Mouse (Mus musculus): Measurements from ENCODE around the gene Nlgn1. TPM values are rescaled to one million over a fixed set of nuclear protein-coding genes. Genes with fewer than 3 reads are reported as not detected.

The Nlgn1 gene
- total RNA-seq, 2 experiments from 2014 or later: 102 to 110 TPM

DNA sequence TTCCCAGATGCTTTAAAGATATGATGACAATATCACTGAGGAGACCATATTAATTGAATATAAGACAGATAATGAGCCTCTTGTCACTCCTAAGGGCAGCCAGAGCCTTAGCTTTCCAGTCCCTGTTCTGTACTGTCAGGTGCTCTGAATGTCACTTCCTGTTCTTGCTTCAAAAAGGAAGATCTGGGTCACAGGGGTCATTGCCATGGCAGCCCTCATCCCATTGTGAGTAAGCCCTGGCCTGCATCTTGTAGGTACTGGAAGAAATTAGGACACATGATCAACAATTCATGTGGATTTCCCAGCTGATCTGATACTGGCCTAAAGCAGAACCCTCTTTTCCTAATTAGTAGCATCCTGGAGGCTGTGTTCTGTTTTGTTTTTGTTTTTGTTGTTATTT is 463.1 kb downstream of the Nlgn1 start:
- intact Hi-C loops (cut with DNase I): no loop called here
- no peak for DNase-seq

DNA sequence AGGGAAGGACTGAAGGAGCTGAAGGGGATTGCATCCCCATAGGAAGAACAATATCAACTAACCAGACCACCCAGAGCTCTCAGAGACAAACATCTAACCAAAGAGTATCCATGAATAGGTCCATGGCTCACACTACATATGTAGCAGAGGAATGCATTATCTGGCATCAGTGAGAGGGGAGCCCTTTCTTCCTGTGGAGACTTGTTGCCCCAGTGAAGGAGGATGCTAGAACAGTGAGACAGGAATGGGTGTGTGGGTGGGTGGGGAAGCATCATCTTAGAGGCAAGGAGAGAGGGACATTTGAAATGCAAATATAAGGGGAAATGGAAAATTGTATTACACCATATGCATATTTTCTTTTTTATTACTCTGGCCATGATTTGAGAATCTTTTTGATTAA is 473.9 kb downstream of the Nlgn1 start:
- intact Hi-C loops (cut with DNase I): no loop called here
- no peak for DNase-seq

DNA sequence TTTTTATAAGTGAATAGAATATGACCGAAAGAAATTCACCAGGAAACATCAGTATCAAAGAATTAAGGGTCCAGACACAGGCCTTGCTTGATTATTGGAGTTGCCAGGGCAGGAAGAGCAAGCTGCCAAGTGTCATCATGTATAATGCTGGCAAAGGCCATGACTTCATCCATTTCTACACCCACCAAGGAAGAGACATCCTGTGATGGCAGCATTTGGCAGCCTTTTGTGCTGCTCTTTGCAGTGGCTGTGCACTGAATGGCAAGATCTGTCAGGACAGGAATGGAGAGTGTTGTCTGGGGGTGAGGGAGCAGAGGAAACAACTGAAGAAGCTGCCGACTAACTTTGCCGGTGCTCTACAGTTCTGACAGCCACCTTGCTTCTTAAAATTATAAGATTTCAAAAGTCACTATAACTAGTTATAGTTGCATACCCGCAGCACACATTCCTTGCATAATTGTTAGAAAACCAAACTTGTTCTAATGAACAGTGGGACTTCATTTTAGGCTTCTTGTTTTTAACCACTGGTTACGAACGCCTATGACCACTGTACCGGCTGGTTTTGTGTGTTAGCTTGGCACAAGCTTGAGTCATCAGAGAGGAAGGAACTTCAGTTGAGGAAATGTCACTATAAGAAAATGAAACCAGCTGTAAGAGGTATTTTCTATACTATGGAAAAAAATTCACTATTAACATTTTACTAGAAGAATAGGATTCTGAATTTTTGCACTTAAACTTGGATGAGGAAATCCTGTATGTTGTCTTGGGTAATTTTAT is 487.4 kb downstream of the Nlgn1 start:
- intact Hi-C loops (cut with DNase I): no loop called here
- peak; percentile 50 for DNase-seq

DNA sequence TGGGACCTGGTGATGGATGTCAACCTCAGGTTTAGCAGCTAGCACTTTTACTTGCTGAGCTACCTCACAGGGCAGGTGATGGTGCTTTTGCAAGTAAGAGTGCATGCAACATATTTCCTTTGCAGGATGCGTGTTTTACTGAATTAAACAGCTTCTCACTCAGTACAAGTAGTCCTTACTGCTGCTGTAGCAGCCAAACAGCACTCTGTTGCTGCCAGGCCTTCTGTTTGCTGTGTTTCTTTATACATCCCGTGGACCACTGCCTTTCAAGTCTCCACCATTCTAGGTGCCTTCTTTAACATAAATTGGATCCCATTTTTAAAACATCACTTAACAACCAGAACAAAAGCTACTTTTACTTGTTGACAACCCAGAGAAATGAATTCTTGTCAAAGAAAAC is 502.0 kb downstream of the Nlgn1 start:
- no peak for DNase-seq
- intact Hi-C loops (cut with DNase I): no loop called here

DNA sequence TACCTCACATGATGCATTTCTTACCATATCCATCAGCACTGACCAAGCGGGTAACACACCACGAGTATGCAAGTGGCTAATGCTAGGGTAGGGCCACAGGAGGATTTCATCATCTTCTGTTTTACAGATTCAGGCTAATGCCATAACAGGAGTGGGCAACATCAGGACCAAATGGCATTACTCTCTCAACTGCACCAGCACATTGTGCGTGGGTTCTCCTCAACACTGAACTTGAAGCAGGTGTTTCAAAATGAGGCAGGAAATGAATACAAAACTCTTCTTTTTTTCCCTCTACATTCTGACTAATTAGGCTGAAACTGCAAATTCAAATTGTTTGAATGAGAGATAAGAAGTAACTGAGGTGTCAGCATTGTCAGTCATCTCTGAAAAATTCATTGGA is 518.9 kb downstream of the Nlgn1 start:
- intact Hi-C loops (cut with DNase I): no loop called here
- DNase-seq: no peak

DNA sequence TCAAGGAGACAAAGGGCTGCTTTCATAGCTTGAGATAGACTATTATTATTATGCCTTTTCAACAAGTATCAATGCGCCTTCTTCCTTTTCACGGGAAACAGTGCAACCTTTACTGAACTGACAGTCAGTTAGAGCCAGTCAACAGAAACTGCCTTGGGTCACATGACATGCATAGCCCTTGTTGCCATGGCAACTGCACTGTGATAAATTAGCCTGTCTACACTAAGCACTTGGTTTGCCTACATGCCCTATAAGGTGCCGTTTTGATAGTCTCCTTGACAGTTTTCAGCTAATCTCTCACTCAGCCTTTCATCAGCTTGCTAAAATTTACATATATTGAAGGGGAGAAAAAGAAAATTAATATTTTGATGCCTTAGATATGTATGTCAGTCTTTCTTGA is 524.7 kb downstream of the Nlgn1 start:
- peak; percentile 73 for DNase-seq
- intact Hi-C loops (cut with DNase I): no loop called here

DNA sequence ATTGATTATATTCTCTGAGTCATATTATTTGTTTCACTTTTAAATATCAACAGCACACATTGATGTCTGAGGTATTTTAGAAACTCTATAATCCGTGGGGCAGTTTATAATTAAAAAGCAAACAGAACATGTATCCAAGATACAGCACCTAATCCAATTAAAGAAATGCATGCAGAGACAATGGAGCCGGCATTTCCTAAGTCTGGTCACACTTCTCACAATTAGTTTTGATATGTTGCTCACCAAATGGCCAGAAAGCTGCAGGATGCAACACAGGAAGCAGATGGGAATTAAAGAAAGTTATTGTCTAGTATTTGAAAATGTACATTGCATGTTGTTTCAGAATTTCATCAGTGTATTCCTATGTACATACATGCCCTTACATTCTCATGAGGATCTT is 550.6 kb downstream of the Nlgn1 start:
- intact Hi-C loops (cut with DNase I): no loop called here
- DNase-seq: no peak

DNA sequence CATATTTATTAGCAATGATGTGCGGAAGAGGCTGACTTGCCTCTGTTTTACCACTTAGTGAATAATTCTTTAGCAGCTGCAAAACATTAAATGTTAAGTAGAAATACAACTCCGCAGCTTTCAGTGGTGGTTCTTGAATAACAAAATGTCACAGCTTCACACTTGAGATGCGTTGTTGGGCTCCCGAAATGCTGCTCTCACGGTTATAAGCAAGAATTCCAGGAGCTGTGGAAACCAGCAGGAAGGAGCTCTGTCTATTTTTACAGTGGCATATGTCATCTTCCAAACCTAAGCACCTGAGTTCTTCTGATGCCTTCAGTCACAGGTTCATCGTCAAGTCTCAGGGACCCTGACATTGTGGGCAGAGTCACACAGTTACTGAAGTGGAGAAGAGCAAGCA is 556.8 kb downstream of the Nlgn1 start:
- intact Hi-C loops (cut with DNase I): no loop called here
- DNase-seq: no peak

DNA sequence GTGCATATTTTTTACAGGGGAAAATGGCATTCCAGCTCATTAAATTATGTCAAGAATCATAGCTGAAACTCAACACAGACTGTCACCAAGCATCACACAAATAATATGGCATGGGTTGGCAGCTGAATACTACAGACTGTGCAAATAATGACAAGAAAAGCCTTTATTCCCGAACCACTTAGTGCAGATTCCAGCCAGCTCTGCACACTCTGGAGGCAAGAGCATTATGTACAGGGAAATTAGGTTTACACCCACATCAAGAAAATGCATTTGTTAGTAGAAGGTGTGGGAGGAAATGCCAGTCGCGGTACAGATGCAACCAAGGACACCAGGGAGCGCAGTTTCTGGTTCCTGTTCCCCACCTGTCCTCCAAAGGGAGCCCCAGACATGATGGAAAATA is 558.4 kb downstream of the Nlgn1 start:
- intact Hi-C loops (cut with DNase I): no loop called here
- no peak for DNase-seq

DNA sequence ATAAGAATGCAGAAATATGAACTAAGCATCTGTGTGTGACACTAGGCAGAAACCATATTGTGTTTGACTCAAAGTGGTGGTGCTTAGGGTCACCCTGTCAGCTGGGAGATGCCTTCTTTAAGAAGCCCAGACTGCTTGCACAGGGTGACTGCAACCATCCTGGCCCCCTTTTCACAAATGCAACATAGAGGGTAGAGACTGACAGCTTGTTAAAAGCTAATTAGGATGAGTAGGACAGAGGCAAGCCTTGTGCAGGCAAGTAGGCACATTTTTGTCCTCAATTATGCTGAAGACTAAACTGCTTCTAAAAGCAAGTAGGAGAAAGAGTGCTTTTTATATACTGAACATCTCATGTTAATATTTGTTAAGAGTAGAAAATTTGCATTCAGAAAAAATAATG is 558.8 kb downstream of the Nlgn1 start:
- no peak for DNase-seq
- intact Hi-C loops (cut with DNase I): no loop called here

DNA sequence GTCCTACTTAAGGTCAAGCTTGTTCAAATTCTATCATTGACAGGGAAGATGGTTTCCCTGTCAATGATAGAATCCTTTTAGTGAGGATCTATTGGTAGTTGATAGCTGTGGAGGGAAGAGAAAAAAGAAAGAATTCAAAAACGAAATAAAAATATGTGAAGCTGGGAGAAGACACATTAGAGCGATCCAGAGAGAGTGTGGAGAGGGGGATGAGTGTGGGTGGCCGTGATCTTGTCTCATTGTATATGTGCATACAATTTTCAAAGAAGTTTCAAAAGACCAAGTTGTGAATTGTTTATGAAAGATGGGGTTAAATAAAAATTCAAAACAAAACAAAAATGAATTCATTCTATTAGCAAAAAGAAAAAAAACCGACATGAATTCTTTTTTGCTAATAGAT is 568.6 kb downstream of the Nlgn1 start:
- intact Hi-C loops (cut with DNase I): no loop called here
- DNase-seq: no peak

DNA sequence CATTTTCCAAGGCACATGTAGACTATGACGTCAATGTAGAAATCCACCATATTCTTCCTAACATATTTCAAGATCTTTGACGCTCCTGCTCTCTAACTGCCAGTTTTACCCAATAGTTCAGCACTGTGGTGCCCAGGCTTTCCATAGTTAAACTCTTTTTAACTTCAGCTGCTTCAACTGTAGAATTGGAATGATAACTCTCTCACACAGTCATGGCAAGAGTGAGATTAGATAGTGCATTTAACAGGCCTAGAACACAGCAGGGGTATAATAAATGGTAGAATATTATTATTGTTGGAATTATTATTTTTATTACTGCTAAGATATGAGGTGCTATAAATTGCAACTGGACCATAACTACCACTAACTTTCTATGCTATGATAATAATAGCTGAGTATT is 574.4 kb downstream of the Nlgn1 start:
- intact Hi-C loops (cut with DNase I): no loop called here
- DNase-seq: no peak

DNA sequence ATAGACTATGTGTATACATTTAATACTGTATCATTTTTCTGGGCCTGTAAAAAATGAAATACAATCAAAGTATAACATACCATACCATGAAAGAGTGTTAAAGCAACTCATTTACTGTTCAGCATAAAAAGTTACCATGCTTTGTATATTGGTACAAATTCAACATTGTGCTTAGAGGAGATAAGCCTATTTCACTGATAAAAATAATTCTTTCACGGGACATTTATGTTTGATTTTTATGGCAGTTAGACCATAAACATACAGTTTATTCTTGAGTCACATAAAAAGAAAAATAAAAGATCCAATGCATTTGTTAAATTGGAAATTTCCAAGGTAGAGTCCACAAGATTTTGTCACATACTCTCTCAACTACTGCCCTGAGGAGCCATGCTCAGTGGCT is 608.1 kb downstream of the Nlgn1 start:
- DNase-seq: no peak
- intact Hi-C loops (cut with DNase I): no loop called here

DNA sequence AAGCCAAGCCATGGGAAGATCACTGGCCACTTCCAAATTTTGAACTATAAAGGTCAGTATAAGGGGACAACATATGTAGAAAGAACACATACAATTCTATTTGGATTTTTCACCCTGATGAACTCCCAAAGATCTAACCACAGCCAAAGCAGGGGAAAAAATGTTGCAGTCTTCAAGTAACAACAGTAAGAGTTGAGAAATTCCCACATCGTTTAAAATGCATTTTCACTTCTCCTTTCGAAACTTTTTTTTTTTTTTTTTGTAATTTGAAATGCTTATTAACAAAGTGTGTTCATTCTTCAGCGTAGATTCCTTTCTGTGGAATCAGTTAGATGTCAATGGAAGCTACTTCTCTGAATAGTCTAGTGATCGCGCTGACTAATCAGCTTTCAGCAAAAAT is 610.8 kb downstream of the Nlgn1 start:
- intact Hi-C loops (cut with DNase I): no loop called here
- no peak for DNase-seq

DNA sequence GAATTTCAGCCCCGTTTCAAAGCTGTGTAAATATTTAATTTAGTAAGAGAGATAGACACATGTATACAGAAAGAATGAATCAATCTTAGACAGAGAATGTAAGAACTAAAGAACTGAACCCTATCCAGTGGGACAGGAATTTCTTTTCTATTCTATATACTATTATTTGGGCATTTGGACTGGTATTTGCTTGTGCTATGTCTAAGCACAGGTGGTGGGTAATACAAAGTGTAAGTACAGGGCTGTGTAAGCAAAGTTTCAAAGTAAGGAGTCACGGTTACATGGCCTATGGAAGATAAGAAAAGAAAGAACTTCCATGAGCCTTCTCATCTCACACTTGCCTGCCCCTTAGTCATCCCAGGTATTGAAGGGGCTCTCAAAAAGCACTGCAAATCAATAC is 624.9 kb downstream of the Nlgn1 start:
- no peak for DNase-seq
- intact Hi-C loops (cut with DNase I): no loop called here

DNA sequence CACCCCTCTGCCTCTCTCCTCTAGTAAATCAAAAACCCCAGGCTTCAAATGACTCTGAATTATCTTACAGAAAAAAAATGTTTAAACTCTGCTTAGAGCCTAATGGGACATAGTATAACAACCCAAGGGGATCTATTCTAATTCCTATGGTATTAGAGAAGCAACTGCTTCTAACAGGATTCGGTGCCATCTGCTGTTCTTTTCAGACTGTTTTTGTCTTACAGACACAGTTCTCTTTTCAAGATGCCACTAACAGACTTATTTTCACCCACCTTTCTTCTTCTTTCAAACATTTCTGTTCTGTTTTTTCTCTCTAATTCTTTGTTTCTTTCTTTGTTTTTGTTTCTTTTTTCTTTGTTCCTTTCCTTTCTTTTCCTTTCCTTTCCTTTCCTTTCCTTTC is 635.0 kb downstream of the Nlgn1 start:
- DNase-seq: no peak
- intact Hi-C loops (cut with DNase I): no loop called here

DNA sequence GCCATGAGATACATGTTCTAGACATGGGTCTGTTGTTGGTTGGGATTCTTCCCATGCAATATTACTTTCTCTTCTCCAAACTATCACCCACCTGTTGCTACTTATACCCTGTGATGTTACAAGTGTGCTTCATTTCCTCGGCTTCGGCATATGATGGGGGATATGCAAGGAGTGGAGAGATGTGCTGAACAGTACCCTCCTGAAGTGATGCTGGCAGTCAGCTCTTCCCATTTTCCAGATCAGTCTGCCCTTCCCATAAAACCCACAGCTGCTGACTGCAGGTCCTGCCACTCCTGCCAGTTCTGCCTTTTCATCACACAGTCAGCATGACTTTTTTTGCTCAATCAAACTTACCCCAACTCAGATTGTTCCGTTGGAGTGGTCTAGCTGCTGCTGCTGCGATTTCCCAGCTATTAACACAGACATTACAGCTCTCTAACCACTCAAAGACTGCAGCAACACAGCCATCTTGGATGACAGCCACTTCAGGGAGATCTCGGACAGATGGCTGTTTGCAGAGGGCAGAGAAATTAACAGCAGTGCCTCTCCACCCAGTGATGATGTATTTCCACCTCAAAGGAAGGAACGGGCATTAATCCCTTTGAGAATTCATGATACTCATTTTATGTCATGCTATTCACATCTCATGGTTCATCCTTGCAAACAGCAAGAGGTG is 643.3 kb downstream of the Nlgn1 start:
- intact Hi-C loops (cut with DNase I): no loop called here
- peak; percentile 69 for DNase-seq

DNA sequence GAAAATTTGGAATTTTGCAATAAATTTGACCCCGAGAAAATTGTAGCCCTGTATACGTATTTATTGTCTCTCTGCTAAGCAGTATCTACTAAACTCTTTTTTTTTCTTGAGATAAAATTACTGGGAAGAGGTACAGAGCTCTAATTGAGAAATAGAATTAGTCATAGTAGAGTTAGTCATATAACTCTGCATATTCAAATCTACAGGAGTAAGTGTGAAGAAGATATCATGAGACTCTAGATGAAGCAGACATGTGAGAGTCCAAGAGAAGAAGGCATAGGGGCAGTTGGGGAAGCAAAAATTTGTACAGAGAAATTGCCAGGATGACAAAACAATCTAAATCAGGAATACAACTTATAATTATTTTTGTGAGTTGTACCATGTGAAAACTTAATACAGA is 648.6 kb downstream of the Nlgn1 start:
- no peak for DNase-seq
- intact Hi-C loops (cut with DNase I): no loop called here

DNA sequence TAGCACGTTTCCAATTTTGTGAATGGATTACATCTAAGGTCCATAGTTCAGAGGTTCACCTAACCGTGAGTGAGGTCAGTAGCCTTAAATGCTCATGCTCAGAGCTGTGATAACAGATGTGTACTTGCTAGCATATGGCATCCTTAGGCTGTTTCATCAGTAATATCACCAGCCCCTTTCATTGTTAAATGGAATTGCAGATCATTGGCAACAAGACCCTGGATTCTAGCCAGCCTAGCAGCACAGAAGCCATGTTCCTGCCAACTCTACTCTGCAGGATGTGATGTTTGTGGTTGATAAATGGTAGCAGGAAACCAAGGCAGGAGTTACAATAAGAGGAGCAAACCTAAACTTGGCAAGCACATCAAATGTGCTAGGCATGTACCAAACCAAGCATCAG is 652.9 kb downstream of the Nlgn1 start:
- DNase-seq: peak; percentile 68
- intact Hi-C loops (cut with DNase I): no loop called here

DNA sequence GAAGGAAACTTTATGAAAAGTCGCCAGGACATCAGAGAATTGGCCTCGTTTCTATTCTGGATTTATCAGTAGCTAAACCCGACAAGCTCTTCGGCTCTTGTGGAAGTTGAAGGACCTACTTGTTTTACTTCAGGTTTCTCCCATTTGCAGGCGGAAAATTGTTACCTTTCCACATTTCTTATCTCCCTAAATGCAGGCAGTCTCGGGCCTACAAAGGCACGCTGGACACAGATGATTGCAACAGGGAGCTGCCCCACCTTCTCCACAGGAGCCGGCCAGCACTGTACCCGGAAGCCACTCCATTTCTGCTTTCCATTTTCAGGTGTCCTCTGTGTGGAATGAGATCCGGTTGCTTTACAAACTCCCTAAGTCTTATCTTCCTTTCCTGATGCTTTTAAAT is 656.4 kb downstream of the Nlgn1 start:
- no peak for DNase-seq
- intact Hi-C loops (cut with DNase I): no loop called here

DNA sequence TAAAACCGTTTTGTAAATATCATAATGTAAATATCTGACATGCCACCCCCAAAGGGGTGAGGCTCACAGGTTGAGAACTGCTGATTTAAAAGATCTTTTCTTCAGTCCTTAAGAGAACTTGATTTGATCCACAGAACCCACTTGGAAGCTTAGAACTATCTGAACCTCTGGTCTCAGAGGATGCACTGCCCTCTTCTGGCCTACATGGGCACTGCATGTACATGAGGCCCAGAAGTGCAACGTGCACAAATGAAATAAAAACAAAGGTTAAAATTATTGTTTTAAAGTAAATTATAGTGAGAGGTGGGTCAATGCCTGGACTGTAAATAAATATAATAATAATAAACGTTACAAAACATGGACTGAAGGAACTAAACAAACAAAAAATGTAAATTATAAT is 657.2 kb downstream of the Nlgn1 start:
- DNase-seq: peak; percentile 15
- intact Hi-C loops (cut with DNase I): no loop called here

DNA sequence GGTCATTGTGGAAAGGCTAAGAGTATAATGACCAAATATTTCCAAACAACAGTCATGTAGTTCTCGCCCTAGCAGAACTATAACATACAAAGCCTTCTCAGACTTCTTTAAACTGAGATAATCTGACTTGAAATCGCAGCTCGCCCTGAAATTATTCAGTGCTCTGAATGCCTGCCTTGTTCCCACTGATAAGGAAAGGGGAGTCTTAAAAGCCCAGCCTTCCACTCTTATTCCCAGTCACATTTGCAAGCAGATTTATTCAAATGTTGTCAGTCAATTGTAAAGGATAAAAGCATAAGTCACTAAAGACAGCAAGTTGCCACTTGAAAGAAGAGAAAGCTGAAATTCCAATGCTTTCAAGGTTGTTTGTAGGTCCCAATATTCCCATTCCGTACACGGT is 658.9 kb downstream of the Nlgn1 start:
- DNase-seq: no peak
- intact Hi-C loops (cut with DNase I): no loop called here

DNA sequence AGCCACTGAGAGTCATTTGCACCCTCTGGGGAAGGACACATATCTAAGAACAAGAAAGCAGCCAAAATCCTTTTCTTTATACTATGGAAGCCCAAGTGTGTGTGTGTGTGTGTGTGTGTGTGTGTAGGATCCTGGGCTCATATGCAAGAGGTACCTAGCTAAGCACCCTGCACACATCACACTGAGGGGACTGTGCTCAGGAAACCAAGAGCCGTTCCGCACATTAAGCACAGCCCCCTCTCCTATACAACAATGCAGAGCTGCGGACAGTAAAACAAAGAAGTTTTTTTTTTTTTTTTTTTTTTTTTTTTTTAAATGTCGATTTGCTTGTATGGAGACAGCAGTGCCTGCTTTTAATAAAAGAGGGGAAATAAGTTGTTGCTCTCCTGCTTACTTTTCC is 659.5 kb downstream of the Nlgn1 start:
- intact Hi-C loops (cut with DNase I): no loop called here

More for the DNA sequence above, 659.5 kb downstream of the Nlgn1 start:
- DNase-seq: no peak

Measured in left cerebral cortex, postnatal 4 days (tissue).